Mouse (Mus musculus) hindbrain, embryonic 16.5 days (tissue): ENCODE measurements at regions not wholly inside any gene's neighbourhood (a gene's known extent, or its start where the extent isn't known, plus 50 kb on each side); places are given as distances from the start of the nearest gene placed in this dataset.

Source experiments
- ATAC-seq: fragments of 200-750 bp; cut with Nextera tagmentation; 2 replicates; pipeline ENCODE4 v1.8.0; 2017; ENCODE audit warnings: moderate TSS enrichment, moderate library complexity
- H3K27ac ChIP-seq: fragments of 300-500 bp; sonication (generic); 2 replicates; pipeline ENCODE4 v1.5.1; 2014; ENCODE audit warnings: low read depth, mild to moderate bottlenecking, control low read depth, low read length, moderate library complexity
- H3K27me3 ChIP-seq: fragments of 300-500 bp; sonication (generic); replicated peaks from 2 replicates; pipeline ENCODE4 v1.6.1; 2014; ENCODE audit warnings: low read length; ENCODE audit not compliant: control insufficient read depth, insufficient read depth
- H3K36me3 ChIP-seq: fragments of 300-500 bp; sonication (generic); 2 replicates; pipeline ENCODE4 v1.6.1; 2014; ENCODE audit warnings: mild to moderate bottlenecking, low read length, moderate library complexity, mixed read lengths; ENCODE audit not compliant: control insufficient read depth, insufficient read depth
- H3K4me1 ChIP-seq: fragments of 300-500 bp; sonication (generic); 2 replicates; pipeline ENCODE4 v1.6.1; 2014; ENCODE audit warnings: low read depth, low read length; ENCODE audit not compliant: control insufficient read depth, insufficient read depth
- H3K4me2 ChIP-seq: fragments of 300-500 bp; sonication (generic); 2 replicates; pipeline ENCODE4 v1.6.1; 2014; ENCODE audit warnings: mild to moderate bottlenecking, low read length, control low read depth, moderate library complexity
- H3K4me3 ChIP-seq: fragments of 300-500 bp; sonication (generic); 2 replicates; pipeline ENCODE4 v1.5.1; 2014; ENCODE audit warnings: mild to moderate bottlenecking, low read length, control low read depth, moderate library complexity
- H3K9ac ChIP-seq: fragments of 300-500 bp; sonication (generic); 2 replicates; pipeline ENCODE4 v1.6.1; 2014; ENCODE audit warnings: low read depth, mild to moderate bottlenecking, control low read depth, low read length, moderate library complexity
- H3K9me3 ChIP-seq: fragments of 300-500 bp; sonication (generic); 2 replicates; pipeline ENCODE4 v1.6.1; 2014; ENCODE audit warnings: mild to moderate bottlenecking, low read length, moderate library complexity; ENCODE audit not compliant: control insufficient read depth
- WGBS: fragments of 180-500 bp; shearing (Covaris S2); extraction: QIAGEN DNeasy Blood & Tissue Kit; methylation state at CpG from one replicate; pipeline ENCODE4 v1.1.7; 2014; 5-methylcytosine and 5-hydroxymethylcytosine counted together

DNA sequence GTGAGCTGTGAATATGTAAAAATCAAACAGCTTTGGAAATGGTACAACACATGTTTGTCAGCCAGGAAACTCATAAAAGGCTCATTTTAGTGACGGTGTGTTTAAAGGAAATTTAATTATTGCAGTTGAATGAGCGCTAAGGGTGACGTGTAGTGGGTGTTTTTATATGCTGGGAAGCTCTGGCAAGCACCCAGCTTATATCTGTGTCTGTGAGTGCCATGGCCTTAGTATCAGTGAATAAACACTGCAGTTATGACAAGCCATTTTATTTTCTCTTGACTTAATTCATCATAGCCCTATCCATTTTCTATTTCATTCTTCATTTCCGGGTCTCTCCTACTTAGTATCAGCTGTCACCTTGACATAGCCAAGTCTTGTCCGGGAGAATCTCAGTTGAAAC, 83.7 kb upstream of the Adarb2 start:
- no peak overlapping the region for H3K27ac ChIP-seq
- no peaks in the 10 kb centered on the region for H3K9me3 ChIP-seq
- no peaks in the 10 kb centered on the region for H3K36me3 ChIP-seq
- 61% methylated on average over 5 of the region's 5 CpGs for WGBS
- no peak overlapping the region for H3K4me2 ChIP-seq
- H3K9ac ChIP-seq = no peak overlapping the region
- H3K27me3 ChIP-seq = no peaks in the 10 kb centered on the region
- H3K4me1 ChIP-seq = no peaks in the 10 kb centered on the region
- H3K4me3 ChIP-seq = no peak overlapping the region
- no peak for ATAC-seq

GRCm38 (mm10) chr13:8119986-8120385, 82.7 kb upstream of the Adarb2 start:
- WGBS = 85% methylated on average over 2 of the region's 2 CpGs
- no peak for ATAC-seq
- Histone ChIP-seq H3K27me3 (no peaks in the 10 kb centered on the region), H3K9ac (no peak overlapping the region), H3K27ac (no peak overlapping the region), H3K4me3 (no peak overlapping the region), H3K4me1 (no peaks in the 10 kb centered on the region), H3K4me2 (no peak overlapping the region), H3K36me3 (no peaks in the 10 kb centered on the region), H3K9me3 (no peaks in the 10 kb centered on the region)

- 90% methylated on average over 2 of the region's 2 CpGs for WGBS
- ATAC-seq = no peak
- no peaks in the 10 kb centered on the region for H3K9me3 ChIP-seq
- no peak overlapping the region for H3K4me3 ChIP-seq
- no peaks in the 10 kb centered on the region for H3K27me3 ChIP-seq
- H3K4me1 ChIP-seq = no peaks in the 10 kb centered on the region
- H3K36me3 ChIP-seq = no peaks in the 10 kb centered on the region
- no peak overlapping the region for H3K9ac ChIP-seq
- H3K4me2 ChIP-seq = no peak overlapping the region
- no peak overlapping the region for H3K27ac ChIP-seq
Observed at GRCm38 (mm10) chr13:8134764-8135163, 67.9 kb upstream of the Adarb2 start.

DNA sequence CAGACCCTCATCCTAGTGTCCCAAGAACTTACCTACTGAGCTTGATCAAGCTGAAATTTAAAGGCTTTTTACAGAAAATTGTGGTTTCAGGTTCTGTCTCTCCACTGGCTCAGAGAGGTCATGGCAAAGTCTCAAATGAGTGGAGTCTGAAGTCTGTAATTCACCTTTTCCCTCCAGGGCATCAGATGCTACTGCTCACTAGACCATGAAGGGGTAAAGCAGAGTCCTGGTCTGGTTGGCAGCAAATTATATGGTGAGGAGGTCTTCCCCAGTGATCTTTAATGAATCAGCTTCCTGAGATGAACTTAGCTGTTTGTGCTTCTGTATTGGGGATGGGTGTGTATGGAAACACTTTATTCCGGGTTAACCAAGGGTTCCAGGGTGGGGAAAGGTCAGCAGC, 63.3 kb upstream of the Adarb2 start:
- ATAC-seq = no peak
- Histone ChIP-seq H3K27me3 (no peaks in the 10 kb centered on the region), H3K9ac (no peak overlapping the region), H3K27ac (no peak overlapping the region), H3K36me3 (no peaks in the 10 kb centered on the region), H3K4me1 (no peaks in the 10 kb centered on the region), H3K4me2 (no peak overlapping the region), H3K9me3 (no peaks in the 10 kb centered on the region), H3K4me3 (no peak overlapping the region)
- 70% methylated on average over 1 of the region's 1 CpGs for WGBS

GRCm38 (mm10) chr13:8152168-8152567, 50.5 kb upstream of the Adarb2 start:
- Histone ChIP-seq H3K9me3 (no peaks in the 10 kb centered on the region), H3K4me3 (no peak overlapping the region), H3K27ac (no peak overlapping the region), H3K27me3 (no peaks in the 10 kb centered on the region), H3K4me2 (no peak overlapping the region), H3K4me1 (no peaks in the 10 kb centered on the region), H3K36me3 (no peaks in the 10 kb centered on the region), H3K9ac (no peak overlapping the region)
- 56% methylated on average over 5 of the region's 5 CpGs for WGBS
- no peak for ATAC-seq
